Mouse (Mus musculus): ENCODE measurements around the gene Tspo2.
"Not testable (repeated sequence)": the region's sequence is repeated elsewhere in the genome, so short reads cannot be mapped to it uniquely, and the experiment has no call there.

Tspo2 gene

DNA sequence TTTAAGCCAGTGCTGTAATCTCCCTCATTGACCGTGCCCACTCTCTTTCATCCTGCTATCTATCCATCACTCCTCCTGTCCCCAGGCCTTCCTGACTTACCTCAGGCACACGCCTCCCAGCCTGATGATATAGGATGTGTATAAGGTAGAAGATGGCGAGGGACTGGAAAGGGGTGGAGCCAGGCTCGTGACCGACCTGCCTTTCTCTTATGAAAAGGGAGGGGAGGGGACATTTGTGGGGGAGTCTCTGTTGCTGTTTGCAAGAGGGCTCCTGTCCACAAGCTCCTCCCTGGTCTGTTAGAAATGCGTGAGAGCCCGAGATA lies at the start of gene Tspo2:
Tspo2 (minus strand) TSS at position 170 of the 323 bp plus-strand sequence.
- no peak for DNase-seq (ENCODE audit: low read depth, low spot score)

DNA sequence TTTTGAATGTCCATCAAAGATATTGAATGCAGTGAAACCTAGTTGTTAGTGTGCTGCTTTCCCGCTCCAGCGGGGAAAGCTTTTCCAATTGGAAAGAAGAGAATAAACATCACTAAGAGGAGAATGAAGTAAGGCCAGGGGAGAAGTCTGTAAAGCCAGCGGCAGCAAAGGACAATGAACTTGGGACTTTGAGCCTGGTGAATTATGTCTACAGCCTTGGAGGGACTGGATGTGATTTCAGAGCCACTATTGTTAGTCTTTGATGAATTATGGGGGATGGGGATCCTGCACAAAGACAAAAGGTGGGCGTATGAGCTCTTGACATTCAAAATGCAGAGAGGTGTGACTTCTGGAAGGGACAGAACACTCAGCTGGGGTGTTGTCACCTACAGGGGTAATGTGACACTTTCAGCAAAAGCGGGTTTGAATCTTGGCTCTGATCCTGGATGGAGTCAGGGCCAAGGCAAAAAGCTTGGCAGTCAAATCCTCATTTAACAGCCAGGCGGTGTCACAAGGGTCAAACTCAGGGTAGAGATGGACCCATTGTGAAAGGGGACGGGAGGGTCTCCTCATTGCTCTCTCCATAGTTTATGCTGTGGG lies 49.6 kb upstream of the Tspo2 start:
- DNase-seq (ENCODE audit: low read depth, low spot score): no peak

DNA sequence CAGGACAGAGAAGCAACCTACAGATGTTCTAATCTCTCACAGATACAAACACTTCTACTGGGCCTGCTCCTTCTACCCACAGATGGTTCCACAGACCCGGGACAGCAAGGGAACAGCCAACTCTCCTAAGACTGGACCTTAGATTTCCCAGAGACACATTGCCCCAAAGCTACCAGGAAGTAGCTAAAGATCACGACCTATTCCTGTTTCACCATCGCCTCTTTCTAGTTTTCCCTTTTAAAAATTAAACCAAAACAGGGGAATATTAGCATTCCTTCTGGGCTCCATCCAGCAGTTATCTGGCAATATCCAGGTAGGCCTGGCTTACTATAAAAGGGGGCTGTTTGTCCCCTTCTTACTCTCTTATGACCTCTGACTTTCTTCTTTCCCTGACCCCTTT lies 46.7 kb upstream of the Tspo2 start:
- no peak for DNase-seq (ENCODE audit: low read depth, low spot score)

DNA sequence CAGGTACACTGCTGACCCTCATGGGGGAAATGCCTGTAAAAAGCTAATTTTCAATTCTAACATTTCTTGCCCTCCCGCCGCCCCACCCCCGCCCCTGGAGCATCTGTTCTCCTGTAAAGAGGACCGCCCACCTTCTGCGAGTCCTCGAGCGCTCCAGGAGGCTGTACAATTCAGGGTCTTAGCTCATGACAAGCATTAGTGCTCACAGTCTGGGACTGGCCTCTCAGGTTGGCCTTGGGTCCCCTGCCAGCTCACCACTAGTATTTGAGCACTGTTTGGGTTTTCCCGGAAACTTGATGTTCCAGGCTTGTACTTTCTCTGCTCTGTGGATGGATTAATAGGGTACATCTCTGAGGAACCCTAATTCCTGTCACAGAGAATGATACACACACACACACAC lies 42.7 kb upstream of the Tspo2 start:
- no peak for DNase-seq (ENCODE audit: low read depth, low spot score)

DNA sequence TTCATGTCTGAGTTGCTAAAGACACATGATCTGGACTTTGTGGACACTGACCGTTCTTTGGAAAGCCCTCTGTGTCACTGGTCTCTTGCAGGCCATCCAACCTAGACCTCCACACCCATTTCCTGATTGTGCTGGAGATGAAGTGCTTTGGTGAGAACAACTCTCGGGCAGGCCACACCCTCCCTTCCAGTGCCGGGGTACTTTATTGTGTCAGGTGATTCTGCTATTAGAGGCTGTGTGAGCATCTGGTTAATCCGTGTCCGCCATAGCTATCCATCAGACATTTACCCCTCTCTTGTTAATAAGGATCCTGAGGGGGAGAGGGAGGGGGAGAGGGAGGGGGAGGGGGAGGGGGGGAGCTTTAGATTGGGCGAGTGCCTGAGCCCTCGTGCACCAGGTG lies 42.3 kb upstream of the Tspo2 start:
- DNase-seq (ENCODE audit: low read depth, low spot score): no peak

DNA sequence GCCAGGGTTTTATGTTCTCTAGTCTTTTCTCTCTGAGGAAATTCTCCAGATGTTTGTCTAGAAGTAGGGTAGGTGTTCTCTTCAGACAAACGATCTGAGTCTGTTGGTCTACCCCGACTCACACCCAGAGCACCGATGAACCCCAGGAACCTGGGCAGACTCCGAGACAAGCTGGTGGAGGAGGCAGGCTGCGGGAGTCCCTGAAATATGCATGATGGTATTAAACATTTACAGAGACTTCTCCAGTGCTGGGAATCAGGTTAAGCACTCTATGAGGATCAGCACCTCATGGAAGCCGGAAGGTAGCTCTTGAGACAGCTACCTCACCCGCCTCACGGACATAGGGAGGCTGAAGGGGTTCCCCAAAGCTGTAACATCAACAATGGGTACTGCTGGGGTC lies 41.3 kb upstream of the Tspo2 start:
- no peak for DNase-seq (ENCODE audit: low read depth, low spot score)

DNA sequence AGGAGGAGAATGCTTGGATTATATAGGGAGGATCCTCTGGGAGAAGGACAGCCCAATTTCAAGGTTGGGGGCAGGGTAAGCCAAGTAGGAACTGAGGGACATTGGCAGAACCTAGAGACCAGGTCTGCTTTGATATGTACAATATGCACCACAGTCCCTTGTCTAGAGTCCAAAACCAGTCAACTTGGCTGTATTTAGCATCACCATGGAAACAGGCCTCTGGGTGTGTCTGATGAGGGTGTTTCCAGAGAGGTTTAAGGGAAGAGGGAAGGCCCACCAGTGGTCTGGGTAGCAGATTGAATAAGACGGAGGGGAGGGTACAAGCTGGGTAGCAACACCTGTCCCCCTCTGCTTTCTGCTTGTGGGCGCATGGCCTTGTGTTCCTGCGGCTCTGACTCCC lies 38.1 kb upstream of the Tspo2 start:
- no peak for DNase-seq (ENCODE audit: low read depth, low spot score)

DNA sequence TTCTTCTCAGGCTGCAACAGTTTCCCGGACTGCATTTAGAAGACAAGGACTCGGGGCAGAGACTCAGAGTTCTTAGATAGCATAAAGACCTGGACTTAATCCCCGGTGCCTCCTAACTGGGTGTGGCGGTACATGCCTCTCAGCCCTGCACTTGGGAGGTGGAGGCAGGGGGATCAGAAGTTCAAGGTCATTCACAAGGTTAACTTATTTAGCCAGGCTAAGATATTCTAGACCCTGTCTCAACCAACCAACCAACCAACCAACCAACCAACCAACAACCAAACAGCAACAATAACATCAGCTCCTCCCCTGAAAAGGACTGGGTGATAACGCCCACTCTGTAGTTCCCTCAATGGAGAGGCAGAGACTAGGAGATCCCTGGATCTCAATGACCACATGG lies 32.9 kb upstream of the Tspo2 start:
- DNase-seq (ENCODE audit: low read depth, low spot score): no peak

DNA sequence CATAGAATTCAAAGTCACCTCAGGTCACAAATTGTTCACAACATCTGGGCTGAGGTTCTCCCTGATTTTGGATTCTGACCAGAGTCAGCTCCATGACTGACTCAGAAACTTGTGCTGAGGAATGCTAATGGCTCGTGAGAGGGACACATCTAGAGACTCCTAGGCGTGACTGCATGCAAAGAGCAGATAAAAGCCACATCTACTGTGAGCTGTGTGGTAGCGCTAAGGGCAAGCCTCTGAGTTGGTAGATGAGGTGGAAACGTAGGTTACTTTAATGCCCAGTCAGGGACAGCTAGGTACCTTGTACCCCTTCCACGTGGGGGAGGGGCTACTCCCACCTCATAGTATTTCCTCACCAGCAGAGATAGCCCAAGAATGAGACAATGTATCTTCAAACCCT lies 32.4 kb upstream of the Tspo2 start:
- DNase-seq (ENCODE audit: low read depth, low spot score): no peak

DNA sequence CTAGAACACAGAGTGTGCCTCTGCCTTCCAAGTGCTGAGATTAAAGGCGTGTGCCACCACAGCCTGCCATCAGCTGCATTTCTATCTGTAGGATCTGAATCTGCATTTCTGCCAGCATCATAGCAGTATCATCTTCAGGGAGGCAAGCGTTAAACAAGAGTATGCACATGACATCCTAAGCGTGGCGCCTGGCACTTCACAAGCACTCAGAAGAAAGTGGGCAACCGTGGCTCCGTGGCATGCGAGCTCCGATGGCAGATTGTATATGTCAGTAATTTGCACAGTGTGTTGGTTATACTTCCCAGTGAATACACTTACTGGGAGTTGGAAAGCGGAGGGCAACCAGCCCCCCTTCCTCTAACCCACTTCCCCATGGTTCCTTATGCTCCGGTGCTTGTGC lies 28.6 kb upstream of the Tspo2 start:
- no peak for DNase-seq (ENCODE audit: low read depth, low spot score)

DNA sequence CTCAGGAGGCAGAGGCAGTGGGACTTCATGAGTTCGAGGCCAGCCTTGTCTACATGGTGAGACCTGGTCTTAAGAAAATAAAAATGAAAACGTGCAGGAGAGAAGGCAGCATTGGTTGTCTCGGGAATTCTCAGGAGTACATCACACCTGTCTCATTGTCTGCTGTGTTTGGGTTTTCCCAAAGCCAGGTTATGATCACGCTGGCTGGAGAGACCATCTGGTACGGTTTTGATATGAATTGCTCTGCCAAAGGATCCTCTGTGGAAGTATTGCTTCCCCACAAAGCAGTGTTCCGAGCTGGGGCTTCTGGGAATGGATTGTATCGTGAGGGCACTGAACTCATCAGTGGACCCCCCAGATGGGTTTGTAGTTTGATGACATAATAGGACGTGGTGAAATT lies 24.1 kb upstream of the Tspo2 start:
- no peak for DNase-seq (ENCODE audit: low read depth, low spot score)

DNA sequence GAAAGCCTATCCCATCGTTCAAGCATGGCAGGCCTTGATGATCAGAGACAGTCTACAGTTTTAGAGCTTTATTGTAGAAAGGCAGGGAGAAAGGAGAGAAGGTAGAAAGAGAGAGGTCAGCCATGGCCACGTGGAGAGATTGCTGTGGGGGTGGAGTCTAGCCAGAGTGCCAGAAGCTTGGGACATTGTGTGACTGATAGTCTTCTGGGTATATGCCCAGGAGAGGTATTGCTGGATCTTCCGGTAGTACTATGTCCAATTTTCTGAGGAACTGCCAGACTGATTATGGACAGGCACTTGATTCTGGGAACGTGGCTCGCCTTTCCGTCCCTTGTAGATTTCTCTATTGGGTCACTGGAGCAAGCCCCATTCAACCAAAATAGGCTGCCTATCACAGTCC lies 23.0 kb upstream of the Tspo2 start:
- not testable (repeated sequence) for DNase-seq (ENCODE audit: low read depth, low spot score)

DNA sequence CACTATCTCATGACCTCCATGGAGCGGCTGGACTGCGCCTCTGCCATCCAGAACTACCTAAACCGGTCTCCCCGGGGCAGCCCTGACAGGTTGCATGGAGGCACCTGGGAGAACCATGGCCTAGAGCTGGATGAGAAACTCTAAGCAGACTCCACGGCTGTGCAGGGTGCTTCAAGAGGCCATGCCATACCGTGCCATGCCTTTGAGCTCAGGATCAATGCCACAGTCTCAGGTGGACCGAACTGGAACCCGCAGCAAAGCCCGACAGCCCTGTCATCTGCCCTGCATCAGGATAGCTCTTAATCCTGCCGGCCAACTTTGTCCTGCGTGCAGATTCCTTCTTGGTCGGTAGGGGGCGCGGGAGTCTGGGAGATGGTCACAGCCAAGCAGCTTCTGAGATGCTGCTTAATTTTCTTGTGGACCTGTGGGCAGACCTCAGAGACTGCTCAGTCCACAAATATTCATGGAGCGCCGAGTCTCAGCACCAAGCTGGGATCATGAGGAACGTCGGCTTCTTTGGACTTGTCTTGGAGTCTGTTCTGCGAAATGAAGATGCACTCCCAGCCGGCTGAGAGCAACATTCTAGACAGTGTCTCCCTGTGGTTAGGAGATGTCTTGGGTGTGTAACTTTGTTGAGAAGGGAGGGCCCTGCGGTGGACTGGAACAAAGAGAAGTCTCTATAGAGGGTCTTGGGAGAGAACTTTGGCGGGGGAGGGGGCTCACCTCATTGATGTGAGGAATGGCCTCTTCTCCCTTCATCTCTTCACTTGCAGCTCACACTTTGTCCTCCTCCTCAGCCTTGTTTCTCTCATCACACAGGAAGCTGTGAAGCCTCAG lies 16.3 kb upstream of the Tspo2 start:
- peak; percentile 73 for DNase-seq (ENCODE audit: low read depth, low spot score)

DNA sequence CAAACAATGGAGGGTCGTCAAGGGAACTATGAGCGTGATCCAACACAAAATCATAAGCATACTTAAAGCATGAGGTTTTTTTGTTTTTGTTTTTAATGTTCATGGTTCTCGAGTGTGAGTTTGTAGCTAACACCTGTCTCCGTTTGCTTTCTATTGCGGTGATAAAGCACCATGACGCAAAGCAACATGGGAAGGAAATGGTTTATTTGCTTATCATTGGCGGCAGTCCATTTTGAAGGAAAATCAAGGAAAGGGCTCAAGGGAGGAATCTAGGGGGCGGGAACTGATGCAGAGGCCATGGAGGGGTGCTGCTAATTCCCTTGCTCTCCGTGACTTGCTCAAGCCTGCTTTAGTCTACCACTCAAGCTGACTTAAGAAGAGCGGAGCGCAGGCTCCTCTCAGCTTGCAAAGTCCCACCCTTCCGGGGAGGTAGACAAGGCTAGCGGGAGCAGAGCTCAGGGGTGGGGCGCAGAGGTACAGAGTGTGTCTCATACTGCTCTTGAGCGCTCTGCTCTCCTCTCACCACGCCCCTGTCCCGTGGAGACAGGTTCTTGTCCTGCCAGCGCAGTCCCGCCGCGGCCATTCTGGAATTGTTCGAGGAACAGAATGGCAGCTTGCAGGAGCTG lies 15.6 kb upstream of the Tspo2 start:
- no peak for DNase-seq (ENCODE audit: low read depth, low spot score)

DNA sequence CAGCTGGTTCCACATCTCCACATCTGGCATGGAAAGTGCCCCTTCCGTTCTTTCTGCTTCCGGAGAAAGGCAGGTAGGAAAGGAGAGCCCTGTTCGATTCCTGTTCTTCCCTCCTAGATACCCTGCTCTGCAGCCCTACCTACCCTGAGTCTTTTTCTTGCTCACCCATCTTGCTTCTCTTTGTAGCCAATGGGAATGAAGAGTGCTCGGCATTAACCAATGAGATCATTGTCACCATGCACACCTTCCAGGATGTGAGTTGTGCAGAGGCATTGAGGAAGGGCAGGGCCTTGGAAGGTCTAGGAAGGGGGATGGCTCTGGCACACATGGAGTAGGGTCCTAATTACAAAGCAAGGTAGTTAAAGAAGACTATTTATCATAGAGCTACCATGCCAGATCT lies 12.1 kb upstream of the Tspo2 start:
- DNase-seq (ENCODE audit: low read depth, low spot score): no peak

DNA sequence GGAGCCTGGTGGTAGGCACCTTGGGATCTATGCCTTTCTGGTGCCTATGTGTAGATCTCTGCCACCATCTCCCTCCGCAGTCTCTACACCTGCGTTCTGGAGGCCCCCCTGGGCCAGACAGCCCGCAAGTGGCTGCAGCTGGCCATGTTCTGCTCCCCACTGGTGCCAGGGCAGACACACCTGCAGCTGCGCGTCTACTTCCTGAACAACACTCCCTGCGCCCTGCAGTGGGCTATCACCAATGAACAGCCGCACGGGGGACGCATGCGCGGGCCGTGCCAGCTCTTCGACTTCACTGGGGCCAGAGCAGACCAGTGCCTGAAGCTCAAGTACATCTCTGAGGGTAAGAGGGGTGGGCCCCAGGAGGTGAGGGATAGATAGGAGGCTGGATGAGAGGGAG lies 10.8 kb upstream of the Tspo2 start:
- no peak for DNase-seq (ENCODE audit: low read depth, low spot score)

DNA sequence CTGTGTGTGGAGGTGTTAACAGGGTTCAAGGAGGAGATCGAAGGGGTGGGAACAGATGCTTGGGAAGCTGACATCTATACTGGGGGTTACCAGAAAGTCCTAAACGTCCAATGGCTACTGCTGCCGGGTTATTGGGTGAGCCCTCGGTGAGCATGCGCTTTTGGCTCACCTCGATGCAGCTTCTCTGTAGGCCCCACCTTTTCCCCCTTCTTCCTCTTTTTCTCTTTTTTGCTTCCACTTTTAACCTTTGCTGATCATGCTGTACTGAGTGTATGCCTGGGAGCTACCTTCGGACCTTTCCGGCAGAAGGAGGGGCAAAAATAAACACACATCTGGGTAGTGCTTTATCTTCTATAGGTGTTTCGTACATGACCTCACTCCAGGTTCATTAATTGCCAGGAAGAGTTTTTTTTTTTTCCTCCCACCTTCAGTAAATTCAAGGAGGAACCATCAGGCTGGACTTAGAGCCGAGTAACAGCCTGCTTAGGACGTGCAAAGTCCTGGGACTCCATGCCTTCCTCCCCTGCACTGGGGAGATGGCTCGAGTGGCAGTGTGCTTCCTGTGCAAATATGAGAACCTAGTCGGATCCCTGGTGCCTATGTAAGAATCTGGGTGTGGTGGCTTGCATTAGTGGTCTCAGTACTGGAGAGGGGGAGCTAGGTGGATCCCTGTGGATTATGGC lies 6.8 kb upstream of the Tspo2 start:
- DNase-seq (ENCODE audit: low read depth, low spot score): no peak

DNA sequence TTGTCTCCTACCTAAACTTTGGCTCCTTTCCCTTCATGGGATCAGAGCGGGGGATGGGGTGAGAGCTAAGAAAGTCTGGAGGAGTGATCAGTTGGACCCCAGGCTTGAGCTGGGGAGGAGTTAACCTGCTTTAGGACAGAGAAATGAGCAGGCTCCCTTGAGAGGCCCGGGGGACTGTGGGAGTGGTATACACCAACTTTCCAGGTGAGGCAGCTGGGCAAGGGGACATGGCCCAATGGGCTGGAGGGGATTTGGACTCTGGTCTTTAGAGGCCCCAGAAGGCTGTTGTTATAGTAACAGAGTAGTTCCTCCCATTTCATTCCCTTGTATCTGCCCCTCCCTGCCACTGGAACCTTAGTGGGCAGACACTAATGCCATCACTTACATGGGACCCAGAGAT lies 4.6 kb upstream of the Tspo2 start:
- no peak for DNase-seq (ENCODE audit: low read depth, low spot score)

DNA sequence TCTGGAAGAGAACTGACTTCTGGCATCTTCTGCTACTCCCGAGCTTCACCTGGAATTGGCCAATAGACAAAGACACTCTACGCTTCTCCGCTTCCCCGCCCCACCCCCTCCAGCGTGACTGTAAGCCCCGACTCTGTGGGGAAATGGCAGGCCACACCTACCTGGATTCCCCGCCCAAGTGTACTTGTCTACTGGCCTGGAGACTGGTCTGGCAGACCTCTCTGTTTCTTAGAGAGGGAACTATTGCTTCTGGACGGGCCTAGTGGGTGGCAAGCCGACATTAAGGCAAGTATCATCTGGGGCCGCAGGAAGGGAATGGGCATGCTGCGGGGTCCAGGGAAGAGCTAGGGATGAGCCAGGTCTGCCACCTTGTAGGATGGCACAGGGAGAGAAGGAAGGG lies 3.4 kb upstream of the Tspo2 start, which contains the start of gene Unc5cl:
Unc5cl (plus strand) TSS at position 214 of the 400 bp plus-strand sequence.
- no peak for DNase-seq (ENCODE audit: low read depth, low spot score)

DNA sequence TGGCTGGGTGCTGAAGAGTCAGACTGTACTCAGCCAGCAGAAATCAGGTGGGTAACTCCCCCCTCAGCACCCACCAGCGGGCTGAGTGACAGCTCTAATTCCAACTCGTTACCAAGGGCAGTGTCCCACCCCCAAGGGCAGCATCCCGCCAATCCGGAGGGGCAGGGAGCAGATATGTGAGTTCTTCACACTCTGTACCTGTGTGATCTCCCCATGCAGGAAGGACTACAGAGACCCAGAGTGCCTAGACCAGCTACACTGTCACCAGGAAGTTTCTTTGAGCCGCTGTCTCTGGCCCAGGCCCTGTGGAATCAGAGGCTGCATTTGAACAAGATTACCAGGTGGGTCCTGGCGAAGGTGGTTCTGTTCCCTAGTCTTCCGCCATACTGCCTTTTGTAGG lies 2.9 kb upstream of the Tspo2 start:
- DNase-seq (ENCODE audit: low read depth, low spot score): no peak

DNA sequence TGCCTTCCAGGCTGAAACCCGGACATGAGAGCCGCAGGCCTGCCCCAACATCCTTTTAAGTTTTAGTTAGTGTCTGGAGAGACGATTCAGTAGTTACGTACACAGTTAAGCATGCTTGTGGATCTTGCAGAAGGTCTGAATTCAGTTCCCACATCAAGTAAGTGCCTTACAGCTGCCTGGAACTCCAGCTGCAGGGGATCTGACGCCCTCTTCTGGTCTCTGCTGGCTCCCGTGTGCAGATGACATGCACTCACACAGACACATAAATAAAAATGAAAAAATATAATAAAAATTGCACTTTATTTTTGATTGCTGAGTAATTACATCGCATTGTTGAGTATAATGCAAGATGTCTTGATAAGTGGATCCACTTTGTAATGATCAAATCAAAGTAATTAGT lies 2.2 kb upstream of the Tspo2 start:
- no peak for DNase-seq (ENCODE audit: low read depth, low spot score)

DNA sequence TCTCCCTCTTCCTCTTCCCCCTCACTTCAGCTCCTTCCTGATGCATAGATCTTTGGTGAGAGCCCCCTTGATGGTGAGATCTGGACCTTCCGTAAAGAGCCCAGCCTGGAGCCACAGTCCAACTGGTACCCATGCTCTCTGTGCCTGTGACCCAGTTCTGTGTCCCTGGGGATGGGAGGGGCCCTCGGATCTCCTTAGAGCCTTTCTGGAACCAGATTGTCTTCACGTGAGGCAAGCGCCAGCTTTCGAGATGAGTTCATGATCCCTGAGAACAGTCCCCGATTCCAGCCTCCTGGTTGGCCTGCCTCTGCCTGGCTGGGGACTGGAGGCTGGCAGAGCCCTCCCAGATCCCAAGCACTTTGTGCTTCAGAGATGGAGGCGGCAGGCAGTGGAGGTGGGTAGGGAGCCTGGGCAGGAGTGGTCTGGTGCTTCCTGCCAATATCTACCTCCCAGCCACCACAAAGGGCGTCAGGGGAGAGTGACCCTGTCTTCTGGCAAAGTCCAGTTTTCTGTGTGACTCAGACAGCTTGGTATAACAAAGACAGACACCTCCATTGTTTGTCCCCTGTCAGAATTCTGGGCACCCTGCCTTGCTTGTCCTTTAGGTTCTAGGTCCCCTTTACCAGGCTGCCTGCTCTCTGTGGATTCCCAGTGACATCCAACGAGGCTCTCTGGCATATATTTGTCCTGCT lies 577 bp upstream of the Tspo2 start:
- peak; percentile 34 for DNase-seq (ENCODE audit: low read depth, low spot score)

All from 3T3-L1 (cell line).